Mouse (Mus musculus) heart, embryonic 10.5 days (tissue): ENCODE results near the gene Lrpap1. TPM values are rescaled to one million over a fixed set of nuclear protein-coding genes. Genes with fewer than 3 reads are reported as not detected.

ENCODE experiments used
- DNase-seq: peaks from one replicate; pipeline ENCODE4 v3.0.0-alpha.2; 2017; ENCODE audit warnings: low spot score
- H3K27ac ChIP-seq: fragments of 300-500 bp; sonication (generic); 2 replicates; pipeline ENCODE4 v1.5.1; 2016; ENCODE audit warnings: mild to moderate bottlenecking
- H3K27me3 ChIP-seq: fragments of 300-500 bp; sonication (generic); 2 replicates; pipeline ENCODE4 v1.6.1; 2016; ENCODE audit warnings: mild to moderate bottlenecking; ENCODE audit not compliant: poor library complexity, insufficient read depth, severe bottlenecking
- H3K36me3 ChIP-seq: fragments of 300-500 bp; sonication (generic); 2 replicates; pipeline ENCODE4 v1.6.1; 2016; ENCODE audit warnings: mild to moderate bottlenecking, moderate library complexity
- H3K4me1 ChIP-seq: fragments of 300-500 bp; sonication (generic); 2 replicates; pipeline ENCODE4 v1.6.1; 2016; ENCODE audit warnings: mild to moderate bottlenecking
- H3K4me3 ChIP-seq: fragments of 300-500 bp; sonication (generic); 2 replicates; pipeline ENCODE4 v1.5.1; 2016; ENCODE audit warnings: mild to moderate bottlenecking, moderate library complexity
- H3K9me3 ChIP-seq: fragments of 300-500 bp; sonication (generic); 2 replicates; pipeline ENCODE4 v1.6.1; 2016; ENCODE audit warnings: mild to moderate bottlenecking, moderate library complexity
- WGBS: fragments of 180-500 bp; shearing (Covaris S2); methylation state at CpG from one replicate; pipeline ENCODE4 v1.1.7; 2016; 5-methylcytosine and 5-hydroxymethylcytosine counted together
- polyA plus RNA-seq: library from polyadenylated mRNA; unstranded; fragments of >200 nt; fragmentation: Nextera tagmentation; extraction: Ambion mirVana; gene quantifications from 2 replicates; pipeline ENCODE4 v1.2.1, GENCODE M21; 2016

Gene Lrpap1
- 114 and 121 TPM in 2 replicates for polyA plus RNA-seq

GRCm38 (mm10) chr5:35104960-35105921 lies at the start of gene Lrpap1:
Gene Lrpap1, minus strand, starts transcription at chr5:35105766.
- H3K36me3 ChIP-seq = peaks cover 24% of the 10 kb centered on the region
- H3K4me1 ChIP-seq = peaks cover 28% of the 10 kb centered on the region
- peak within 1 kb of the TSS; percentile 90 for H3K27ac ChIP-seq
- H3K27me3 ChIP-seq = no peaks in the 10 kb centered on the region
- H3K4me3 ChIP-seq = peak within 1 kb of the TSS; percentile 80
- WGBS = under 1% methylated on average over 39 of the region's 39 CpGs
- no peaks in the 10 kb centered on the region for H3K9me3 ChIP-seq
- peak; percentile 98 for DNase-seq

- Histone ChIP-seq H3K36me3 (0 out of 2 replicates have a peak, but pooled peaks cover 4% of the 10 kb centered on the region), H3K4me3 (no peak overlapping the region), H3K27ac (no peak overlapping the region), H3K9me3 (no peaks in the 10 kb centered on the region), H3K4me1 (peaks cover 41% of the 10 kb centered on the region), H3K27me3 (0 out of 2 replicates have a peak, but pooled peaks cover under 1% of the 10 kb centered on the region)
- no peak for DNase-seq
- 60% methylated on average over 5 of the region's 5 CpGs for WGBS
These were observed 44.4 kb upstream of the Lrpap1 start for GRCm38 (mm10) chr5:35149939-35150338.

- 0 out of 2 replicates have a peak, but pooled peaks cover 3% of the 10 kb centered on the region for H3K27me3 ChIP-seq
- 69% methylated on average over 4 of the region's 4 CpGs for WGBS
- DNase-seq = no peak
- peaks cover 45% of the 10 kb centered on the region for H3K4me1 ChIP-seq
- H3K9me3 ChIP-seq = no peaks in the 10 kb centered on the region
- no peak overlapping the region for H3K4me3 ChIP-seq
- no peak overlapping the region for H3K27ac ChIP-seq
- H3K36me3 ChIP-seq = 0 out of 2 replicates have a peak, but pooled peaks cover 4% of the 10 kb centered on the region
These were observed 44.0 kb upstream of the Lrpap1 start for GRCm38 (mm10) chr5:35149526-35149925.

GRCm38 (mm10) chr5:35147963-35148767 lies 42.6 kb upstream of the Lrpap1 start:
- 71% methylated on average over 8 of the region's 8 CpGs for WGBS

GRCm38 (mm10) chr5:35147155-35147962 lies 41.8 kb upstream of the Lrpap1 start:
- no peaks in the 10 kb centered on the region for H3K9me3 ChIP-seq
- peak overlapping the region; percentile 77 for H3K27ac ChIP-seq
- 0 out of 2 replicates have a peak, but pooled peaks cover 4% of the 10 kb centered on the region for H3K36me3 ChIP-seq
- 44% methylated on average over 2 of the region's 2 CpGs for WGBS
- H3K4me1 ChIP-seq = peaks cover 51% of the 10 kb centered on the region
- H3K4me3 ChIP-seq = 0 out of 2 replicates have a peak overlapping the region, but pooled peaks have one; percentile 12
- DNase-seq = no peak
- H3K27me3 ChIP-seq = peaks cover 6% of the 10 kb centered on the region; the same call in 1 of the 2 replicates

More at GRCm38 (mm10) chr5:35147963-35148767, 42.6 kb upstream of the Lrpap1 start:
- H3K4me3 ChIP-seq = no peak overlapping the region
- H3K27ac ChIP-seq = no peak overlapping the region; the same call in 1 of the 2 replicates
- H3K9me3 ChIP-seq = no peaks in the 10 kb centered on the region
- DNase-seq = no peak
- H3K4me1 ChIP-seq = peaks cover 56% of the 10 kb centered on the region
- 0 out of 2 replicates have a peak, but pooled peaks cover 3% of the 10 kb centered on the region for H3K27me3 ChIP-seq
- H3K36me3 ChIP-seq = 0 out of 2 replicates have a peak, but pooled peaks cover 4% of the 10 kb centered on the region

- Histone ChIP-seq H3K9me3 (no peaks in the 10 kb centered on the region), H3K27ac (peak overlapping the region; percentile 77), H3K4me3 (0 out of 2 replicates have a peak overlapping the region, but pooled peaks have one; percentile 12), H3K36me3 (0 out of 2 replicates have a peak, but pooled peaks cover 4% of the 10 kb centered on the region), H3K27me3 (peaks cover 6% of the 10 kb centered on the region; the same call in 1 of the 2 replicates), H3K4me1 (peaks cover 46% of the 10 kb centered on the region)
- 73% methylated on average over 2 of the region's 2 CpGs for WGBS
- no peak for DNase-seq
These were observed 41.2 kb upstream of the Lrpap1 start for GRCm38 (mm10) chr5:35146747-35147146.

GRCm38 (mm10) chr5:35144716-35145115 lies 39.1 kb upstream of the Lrpap1 start:
- 77% methylated on average over 2 of the region's 2 CpGs for WGBS
- DNase-seq = no peak
- H3K27ac ChIP-seq = no peak overlapping the region
- H3K4me1 ChIP-seq = peaks cover 50% of the 10 kb centered on the region
- peaks cover 18% of the 10 kb centered on the region; the same call in 1 of the 2 replicates for H3K27me3 ChIP-seq
- H3K36me3 ChIP-seq = no peaks in the 10 kb centered on the region
- H3K9me3 ChIP-seq = no peaks in the 10 kb centered on the region
- H3K4me3 ChIP-seq = no peak overlapping the region

- Histone ChIP-seq H3K4me1 (peaks cover 50% of the 10 kb centered on the region), H3K36me3 (no peaks in the 10 kb centered on the region), H3K4me3 (no peak overlapping the region), H3K27me3 (peaks cover 19% of the 10 kb centered on the region; the same call in 1 of the 2 replicates), H3K27ac (no peak overlapping the region), H3K9me3 (no peaks in the 10 kb centered on the region)
- no peak for DNase-seq
- 51% methylated on average over 10 of the region's 10 CpGs for WGBS
These were observed 38.1 kb upstream of the Lrpap1 start for GRCm38 (mm10) chr5:35143460-35144245.

- H3K36me3 ChIP-seq = no peaks in the 10 kb centered on the region
- WGBS = 43% methylated on average over 1 of the region's 1 CpGs
- H3K9me3 ChIP-seq = no peaks in the 10 kb centered on the region
- H3K4me3 ChIP-seq = no peak overlapping the region
- H3K27ac ChIP-seq = no peak overlapping the region
- H3K27me3 ChIP-seq = peaks cover 19% of the 10 kb centered on the region; the same call in 1 of the 2 replicates
- peaks cover 53% of the 10 kb centered on the region for H3K4me1 ChIP-seq
- no peak for DNase-seq
These were observed 37.3 kb upstream of the Lrpap1 start for GRCm38 (mm10) chr5:35142910-35143309.

GRCm38 (mm10) chr5:35141316-35141715 lies 35.8 kb upstream of the Lrpap1 start:
- Histone ChIP-seq H3K4me1 (peaks cover 43% of the 10 kb centered on the region), H3K4me3 (no peak overlapping the region), H3K36me3 (no peaks in the 10 kb centered on the region), H3K27ac (no peak overlapping the region), H3K27me3 (peaks cover 19% of the 10 kb centered on the region; the same call in 1 of the 2 replicates), H3K9me3 (no peaks in the 10 kb centered on the region)
- WGBS = 50% methylated on average over 3 of the region's 3 CpGs
- no peak for DNase-seq

- Histone ChIP-seq H3K4me3 (no peak overlapping the region), H3K27me3 (peaks cover 16% of the 10 kb centered on the region; the same call in 1 of the 2 replicates), H3K9me3 (no peaks in the 10 kb centered on the region), H3K4me1 (peaks cover 19% of the 10 kb centered on the region), H3K36me3 (no peaks in the 10 kb centered on the region), H3K27ac (peak overlapping the region; percentile 10; the same call in 1 of the 2 replicates)
- no peak for DNase-seq
- WGBS = 74% methylated on average over 11 of the region's 11 CpGs
These were observed 32.6 kb upstream of the Lrpap1 start for GRCm38 (mm10) chr5:35138183-35138611.
